8 mouse cellular contexts compared by ENCODE assay signal in the genomic region with DNA sequence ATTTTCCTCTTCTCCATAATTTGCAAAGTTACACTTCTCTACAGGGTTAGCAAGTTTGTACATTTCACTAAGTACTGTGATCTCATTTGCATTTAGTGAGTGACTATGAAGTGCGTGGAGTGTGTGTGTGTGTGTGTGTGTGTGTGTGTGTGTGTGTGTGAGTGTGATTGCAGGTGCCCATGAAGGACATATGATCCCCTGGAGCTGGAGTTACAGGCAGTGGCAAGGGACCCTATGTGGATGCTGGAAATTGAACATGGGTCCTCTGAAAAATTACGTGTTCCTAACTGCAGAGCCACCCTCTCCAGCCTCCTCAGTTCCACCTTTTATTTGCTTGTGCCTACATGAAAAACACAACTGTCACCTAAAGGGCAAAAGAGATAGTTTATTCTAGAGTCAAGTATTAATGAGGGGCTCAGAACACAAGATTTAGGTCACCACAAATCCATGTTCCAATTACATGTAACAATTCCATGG. TPM values are rescaled to one million over a fixed set of nuclear protein-coding genes. Genes with fewer than 3 reads are reported as not detected.
DNase-seq lines count a peak whose midpoint lies in the region; ATAC-seq and TF ChIP-seq lines count a peak whose summit lies in the region.

No protein-coding gene starts in this region.

- peaks cover 3 to 10% of the 10 kb centered on the region in 2 experiments; a peak in 3 of 4 replicates for H3K4me1 ChIP-seq in heart, embryonic 14.5 days (ENCODE audit: control insufficient read depth in 2 of 2, insufficient read depth in 2 of 2, low read length in 2 of 2)
- H3K4me1 ChIP-seq in ES-E14 (ENCODE audit: control insufficient read depth in 2 of 2, insufficient read depth in 2 of 2, low read length in 2 of 2, poor library complexity in 1 of 2), result no peaks in the 10 kb centered on the region
- H3K4me1 ChIP-seq in forebrain, embryonic 16.5 days (replicated peaks; ENCODE audit: control insufficient read depth, insufficient read depth, low read length), result peaks cover 7% of the 10 kb centered on the region
- peaks cover 9% of the 10 kb centered on the region for H3K4me1 ChIP-seq in liver, embryonic 16.5 days (ENCODE audit: control insufficient read depth, low read depth, low read length)

- H3K4me3 ChIP-seq in heart, embryonic 14.5 days (ENCODE audit: control insufficient read depth in 1 of 2, insufficient read depth in 1 of 2, low read depth in 1 of 2, low read length in 2 of 2), result peak overlapping the region in 1 of 2 experiments; percentile 78; a peak in 2 of 4 replicates
- peak overlapping the region; percentile 85 to 99 for H3K4me3 ChIP-seq in ES-E14 (ENCODE audit: insufficient read depth in 1 of 2, low read depth in 1 of 2, low read length in 2 of 2, poor library complexity in 1 of 2, severe bottlenecking in 1 of 2)
- peak overlapping the region; percentile 82 for H3K4me3 ChIP-seq in forebrain, embryonic 16.5 days (replicated peaks; ENCODE audit: low read length)
- H3K4me3 ChIP-seq in liver, embryonic 16.5 days (ENCODE audit: low read depth, low read length), result peak overlapping the region; percentile 86

- peak overlapping the region; percentile 68 for H3K4me2 ChIP-seq in heart, embryonic 14.5 days (ENCODE audit: low read length)
- H3K4me2 ChIP-seq in forebrain, embryonic 16.5 days (ENCODE audit: low read length), result peak overlapping the region; percentile 43
- peak overlapping the region; percentile 41 for H3K4me2 ChIP-seq in liver, embryonic 16.5 days (ENCODE audit: low read depth, low read length)

- no peaks in the 10 kb centered on the region for H3K9me3 ChIP-seq in heart, embryonic 14.5 days (ENCODE audit: control insufficient read depth, low read length)
- no peaks in the 10 kb centered on the region for H3K9me3 ChIP-seq in ES-E14 (ENCODE audit: control insufficient read depth, insufficient read depth, low read depth, low read length)
- no peaks in the 10 kb centered on the region for H3K9me3 ChIP-seq in forebrain, embryonic 16.5 days (ENCODE audit: control insufficient read depth, low read length)
- H3K9me3 ChIP-seq in liver, embryonic 16.5 days (replicated peaks; ENCODE audit: control insufficient read depth, low read length), result no peaks in the 10 kb centered on the region

- ATAC-seq in heart, embryonic 14.5 days (ENCODE audit: insufficient number of reproducible peaks, insufficient read depth, low FRiP score, low read depth), result no peak
- no peak; the same call in 1 of the 2 replicates for ATAC-seq in forebrain, embryonic 16.5 days
- ATAC-seq in liver, embryonic 16.5 days (ENCODE audit: low read depth), result 0 out of 2 replicates have a peak, but pooled peaks have one; percentile 1

- no peak for DNase-seq in heart, adult 18-20 months
- no peak for DNase-seq in ES-E14 (ENCODE audit: low read depth, low spot score)
- DNase-seq in adrenal gland, adult 8-10 months, result no peak
- no peak for DNase-seq in left cerebral cortex, adult 8-10 months (ENCODE audit: low spot score in 2 of 2)
- DNase-seq in gastrocnemius, postnatal 14 days, result no peak

- WGBS in heart, embryonic 14.5 days, result 38% methylated on average over 2 of the region's 2 CpGs
- 46% methylated on average over 2 of the region's 2 CpGs for WGBS in forebrain, embryonic 16.5 days
- 41% methylated on average over 2 of the region's 2 CpGs for WGBS in liver, embryonic 16.5 days (ENCODE audit: insufficient replicate concordance)

- intact Hi-C loops in gastrocnemius, postnatal 14 days (cut with DNase I; ENCODE audit: low total_unique reads), result no loop called here

- in situ Hi-C loops in ES-E14 (cut with MboI; ENCODE audit: low sequenced_read_pairs in 2 of 2, unreplicated experiment in 2 of 2), result no loop called here

- H3K27ac ChIP-seq in heart, embryonic 14.5 days (replicated peaks in 1 of 2; ENCODE audit: control insufficient read depth in 1 of 2, insufficient read depth in 1 of 2, low read depth in 2 of 2, low read length in 2 of 2), result no peak overlapping the region
- H3K27ac ChIP-seq in ES-E14 (ENCODE audit: insufficient read depth, low read depth, low read length, poor library complexity, severe bottlenecking), result no peak overlapping the region
- H3K27ac ChIP-seq in forebrain, embryonic 16.5 days (ENCODE audit: low read length), result no peak overlapping the region
- H3K27ac ChIP-seq in liver, embryonic 16.5 days (ENCODE audit: low read length), result no peak overlapping the region

- H3K9ac ChIP-seq in heart, embryonic 14.5 days (ENCODE audit: low read length), result no peak overlapping the region
- no peak overlapping the region for H3K9ac ChIP-seq in ES-E14 (ENCODE audit: insufficient read depth, low read depth, low read length, poor library complexity, severe bottlenecking)
- no peak overlapping the region; the same call in 1 of the 2 replicates for H3K9ac ChIP-seq in forebrain, embryonic 16.5 days (replicated peaks; ENCODE audit: low read depth, low read length)
- no peak overlapping the region for H3K9ac ChIP-seq in liver, embryonic 16.5 days (ENCODE audit: low read depth, low read length)

- H3K36me3 ChIP-seq in heart, embryonic 14.5 days (ENCODE audit: control insufficient read depth, insufficient read depth, low read length), result peaks cover 29% of the 10 kb centered on the region
- peaks cover 2% of the 10 kb centered on the region for H3K36me3 ChIP-seq in ES-E14 (ENCODE audit: control insufficient read depth, insufficient read depth, low read length, poor library complexity, severe bottlenecking)
- H3K36me3 ChIP-seq in forebrain, embryonic 16.5 days (ENCODE audit: control insufficient read depth, insufficient read depth), result peaks cover 16% of the 10 kb centered on the region
- peaks cover 6% of the 10 kb centered on the region for H3K36me3 ChIP-seq in liver, embryonic 16.5 days (ENCODE audit: control insufficient read depth, insufficient read depth)

- H3K27me3 ChIP-seq in heart, embryonic 14.5 days (ENCODE audit: control insufficient read depth, insufficient read depth, low read length), result no peaks in the 10 kb centered on the region
- no peaks in the 10 kb centered on the region for H3K27me3 ChIP-seq in forebrain, embryonic 16.5 days (replicated peaks; ENCODE audit: control insufficient read depth, insufficient read depth, low read length)
- no peaks in the 10 kb centered on the region for H3K27me3 ChIP-seq in liver, embryonic 16.5 days (ENCODE audit: control insufficient read depth, insufficient read depth, low read depth, low read length)

TF ChIP-seq in ES-E14, 5 proteins besides CTCF, POLR2A, EP300 and RAD21:
- TF ChIP-seq MAFK (IDR thresholded peaks at IDR 0.05; ENCODE audit: insufficient read depth, low read depth, low read length), result no peak
- TF ChIP-seq CHD2 (IDR thresholded peaks at IDR 0.05; ENCODE audit: low read depth, low read length), result no peak
- no peak for TF ChIP-seq HCFC1 (IDR thresholded peaks at IDR 0.05; ENCODE audit: borderline replicate concordance, insufficient read depth, low read length)
- no peak for TF ChIP-seq ZNF384 (IDR thresholded peaks at IDR 0.05; ENCODE audit: low read depth, low read length)
- no peak for TF ChIP-seq ZC3H11A (IDR thresholded peaks at IDR 0.05; ENCODE audit: borderline replicate concordance, low read depth, low read length)

RNA-seq across cellular contexts. Expression of a gene that starts 0.3 kb away (rescaled TPM):
- polyA plus RNA-seq in heart, embryonic 14.5 days (2014; fragmentation: Nextera tagmentation; extraction: Ambion mirVana), result 47.0 and 47.6 TPM in 2 replicates
- total RNA-seq in heart, adult 18-20 months (2021), result 10 to 100 TPM; 38.7 to 50.0 TPM
- total RNA-seq in ES-E14 (2012; rRNA removed), result 28.2 and 30.4 TPM in 2 replicates
- 40.0 and 42.3 TPM in 2 replicates for polyA plus RNA-seq in forebrain, embryonic 16.5 days (2015; fragmentation: Nextera tagmentation; extraction: Ambion mirVana)
- polyA plus RNA-seq in liver, embryonic 16.5 days (2015; fragmentation: Nextera tagmentation; extraction: Ambion mirVana), result 15.5 and 18.3 TPM in 2 replicates
- 10 to 100 TPM; 36.9 to 39.0 (median 39.0) TPM for total RNA-seq in adrenal gland, adult 8-10 months (2022)
- 10 to 100 TPM; 32.4 to 41.1 (median 34.5) TPM for total RNA-seq in left cerebral cortex, adult 8-10 months (2022)
- 10 to 100 TPM; 24.2 to 24.7 TPM for total RNA-seq in gastrocnemius, postnatal 14 days (2021)

RNA-seq across cellular contexts. Expression of a gene that starts 42.6 kb away (rescaled TPM):
- 6.5 and 7.0 TPM in 2 replicates for polyA plus RNA-seq in heart, embryonic 14.5 days (2014; fragmentation: Nextera tagmentation; extraction: Ambion mirVana)
- total RNA-seq in heart, adult 18-20 months (2021), result 1 to 10 TPM; 2.8 to 3.0 TPM
- 17.8 and 21.0 TPM in 2 replicates for total RNA-seq in ES-E14 (2012; rRNA removed)
- polyA plus RNA-seq in forebrain, embryonic 16.5 days (2015; fragmentation: Nextera tagmentation; extraction: Ambion mirVana), result 7.3 and 7.4 TPM in 2 replicates
- 2.2 and 2.6 TPM in 2 replicates for polyA plus RNA-seq in liver, embryonic 16.5 days (2015; fragmentation: Nextera tagmentation; extraction: Ambion mirVana)
- 10 to 100 TPM in 2 of 4 experiments, 1 to 10 TPM in 2; 6.5 to 22.9 (median 14.0) TPM for total RNA-seq in adrenal gland, adult 8-10 months (2022)
- total RNA-seq in left cerebral cortex, adult 8-10 months (2022), result 10 to 100 TPM in 3 of 4 experiments, 1 to 10 TPM in 1; 8.2 to 13.7 (median 10.7) TPM
- total RNA-seq in gastrocnemius, postnatal 14 days (2021), result 1 to 10 TPM; 2.5 to 2.8 TPM
